Mouse (Mus musculus) cerebellum, postnatal 10 days (tissue): ENCODE results near the gene Gm7137.
A peak's percentile ranks its signal among the peaks of the same experiment; 100 is the strongest.
"Not testable (repeated sequence)": the region's sequence is repeated elsewhere in the genome, so short reads cannot be mapped to it uniquely, and the experiment has no call there.

Experiments
- DNase-seq, 2 experiments: peaks; one replicate each; pipeline ENCODE4 v3.0.0; 2021; ENCODE audit warnings: mixed read lengths in 2 of 2

Gm7137 gene

DNA sequence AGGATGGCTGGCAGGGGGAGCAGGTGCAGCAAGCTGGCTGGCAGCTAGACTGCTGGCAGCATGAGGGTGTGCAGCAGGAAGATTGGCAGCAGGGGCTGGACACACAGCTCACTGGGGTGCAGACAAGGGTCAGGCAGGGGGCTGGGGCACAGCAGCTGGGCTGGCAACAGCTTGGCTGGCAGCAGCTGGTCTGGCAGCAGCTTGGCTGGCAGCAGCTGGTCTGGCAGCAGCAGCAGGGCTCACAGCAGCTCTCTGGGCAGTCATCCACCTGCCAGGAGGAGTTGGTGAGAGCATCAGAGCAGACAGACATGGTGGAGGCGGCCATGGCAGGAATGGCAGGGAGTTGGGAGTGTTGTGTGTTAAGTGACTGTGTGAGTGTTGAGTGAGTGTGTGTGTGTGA is at the start of gene Gm7137:
TSS of gene Gm7137 (minus strand) at position 325 of the 400 bp plus-strand sequence.
- DNase-seq, result peak; percentile 26 to 31

DNA sequence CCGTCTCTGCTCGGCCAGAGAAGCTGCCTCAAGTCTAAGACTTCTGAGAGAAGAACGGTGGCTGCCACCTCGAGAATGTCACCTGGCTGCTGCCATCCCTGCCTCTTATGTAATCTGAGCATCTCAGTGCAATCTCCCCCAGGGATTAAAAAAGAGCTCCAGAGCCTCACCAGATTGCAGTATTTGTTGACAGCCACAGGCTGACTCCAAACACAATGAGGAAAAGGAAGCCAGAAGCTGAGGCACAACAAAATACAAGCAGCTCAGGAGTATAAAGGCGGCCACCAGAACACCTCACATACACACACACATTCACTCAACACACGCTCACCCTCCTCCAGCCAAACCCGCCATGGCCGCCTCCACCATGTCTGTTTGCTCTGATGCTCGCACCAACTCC is 47.6 kb upstream of the Gm7137 start, which contains the start of gene Krtap10-10:
TSS of gene Krtap10-10 (plus strand) at position 301 of the 400 bp plus-strand sequence.
- no peak for DNase-seq

DNA sequence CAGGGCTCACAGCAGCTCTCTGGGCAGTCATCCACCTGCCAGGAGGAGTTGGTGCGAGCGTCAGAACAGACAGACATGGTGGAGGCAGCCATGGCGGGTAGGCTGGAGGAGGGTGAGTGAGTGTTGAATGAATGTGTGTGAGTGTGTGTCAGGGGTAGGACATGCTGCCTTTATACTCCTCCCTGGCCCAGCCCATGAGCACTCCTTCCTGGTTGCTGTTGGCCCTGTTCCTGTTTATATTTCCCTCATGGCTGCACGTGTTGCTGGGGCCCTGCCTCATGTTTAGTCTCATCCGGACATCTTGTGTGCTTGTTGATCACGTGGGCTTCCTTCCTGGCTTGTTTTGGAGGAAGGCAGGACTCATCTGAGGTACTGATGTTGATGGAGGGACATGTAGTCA is 39.0 kb upstream of the Gm7137 start, which contains the start of gene Krtap10-4:
TSS of gene Krtap10-4 (minus strand) at position 145 of the 400 bp plus-strand sequence.
- DNase-seq, result no peak

DNA sequence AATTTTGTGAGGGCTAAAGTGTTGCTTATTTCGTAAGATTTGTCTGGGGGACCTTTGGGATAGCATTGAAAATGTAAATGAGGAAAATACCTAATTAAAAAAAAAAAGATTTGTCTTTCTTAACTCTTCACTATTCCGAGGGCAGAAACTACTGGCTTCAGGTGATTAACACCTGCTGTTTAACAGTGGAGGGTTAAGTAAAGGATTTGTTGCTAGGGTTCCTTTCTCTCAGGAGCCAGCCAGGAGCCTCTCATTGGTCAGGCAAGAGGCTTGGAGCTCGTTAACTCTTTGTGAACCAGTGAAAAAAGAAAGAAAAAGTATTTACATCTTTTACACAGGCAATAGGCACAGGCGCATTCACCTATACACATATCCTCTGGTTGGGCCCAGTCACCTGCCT is 31.2 kb upstream of the Gm7137 start:
- no peak for DNase-seq

DNA sequence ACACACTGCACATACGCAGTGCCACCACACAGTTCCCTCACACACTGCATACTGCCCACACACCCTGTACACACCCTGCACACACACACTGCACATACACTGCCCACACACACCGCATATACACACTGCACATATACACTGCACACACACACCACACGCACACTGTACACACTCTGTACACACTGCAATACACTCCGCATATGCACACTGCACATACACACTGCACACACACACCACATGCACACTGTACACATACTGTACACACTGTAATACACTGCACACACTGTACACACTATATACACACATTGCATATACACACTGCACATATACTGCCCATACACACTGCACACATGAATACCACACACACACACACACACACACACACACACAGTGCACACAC is 30.5 kb upstream of the Gm7137 start:
- DNase-seq, result no peak

DNA sequence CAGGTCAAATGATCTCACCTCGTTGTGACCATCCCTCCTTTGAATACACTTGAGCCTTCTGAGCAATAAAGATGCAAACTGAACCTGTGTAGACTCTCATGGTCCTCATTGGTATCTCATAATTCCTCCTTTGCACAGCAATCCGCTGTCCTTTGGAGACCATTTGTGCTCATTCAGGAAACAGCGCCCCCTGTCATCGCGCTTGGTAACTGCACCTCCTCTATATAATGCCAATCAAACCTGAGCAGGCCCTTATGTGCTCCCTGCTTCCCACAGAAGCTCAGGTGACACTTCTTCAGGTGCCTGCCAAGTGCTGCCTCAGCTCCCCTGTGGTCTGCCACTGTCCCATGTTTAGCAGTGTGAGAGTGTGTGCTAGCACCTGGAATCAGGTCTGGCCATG is 27.5 kb upstream of the Gm7137 start:
- peak in 1 of 2 experiments; percentile 26 for DNase-seq

DNA sequence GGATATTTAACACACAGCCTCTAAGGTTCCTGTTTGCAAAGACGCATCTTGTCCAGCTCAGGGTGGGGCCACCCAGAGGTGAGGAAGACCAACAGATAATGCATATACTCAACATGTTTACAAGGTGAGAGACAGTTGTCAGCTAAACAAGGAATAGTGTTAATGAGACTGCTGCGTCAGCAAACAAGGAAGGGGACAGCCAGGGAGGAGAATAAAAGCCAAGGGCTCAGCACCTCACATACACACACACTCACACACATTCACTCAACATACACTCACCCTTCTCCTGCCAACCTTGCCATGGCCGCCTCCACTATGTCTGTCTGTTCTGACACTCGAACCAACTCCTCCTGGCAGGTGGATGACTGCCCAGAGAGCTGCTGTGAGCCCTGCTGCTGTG is 26.4 kb upstream of the Gm7137 start, which contains the start of gene Gm2696:
TSS of gene Gm2696 (plus strand) at position 301 of the 400 bp plus-strand sequence.
- DNase-seq, result no peak

DNA sequence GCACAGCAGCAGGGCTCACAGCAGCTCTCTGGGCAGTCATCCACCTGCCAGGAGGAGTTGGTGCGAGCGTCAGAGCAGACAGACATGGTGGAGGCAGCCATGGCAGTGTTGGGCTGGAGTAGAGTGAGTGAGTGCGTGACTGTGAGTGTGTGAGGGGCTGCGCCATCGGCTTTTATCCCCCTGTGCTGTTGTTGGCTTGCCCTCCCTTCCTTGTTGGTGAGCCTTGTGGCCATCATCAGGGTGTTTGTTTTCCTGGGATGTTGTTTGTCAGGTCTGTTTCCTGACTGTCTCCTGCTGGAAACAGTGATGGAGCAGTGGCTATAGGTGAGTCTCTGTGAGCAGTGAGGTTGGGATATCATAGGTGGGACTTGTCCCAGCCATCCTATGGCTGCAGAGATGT is 23.7 kb upstream of the Gm7137 start, which contains the start of gene Gm9507:
TSS of gene Gm9507 (minus strand) at position 101 of the 400 bp plus-strand sequence.
- no peak for DNase-seq

DNA sequence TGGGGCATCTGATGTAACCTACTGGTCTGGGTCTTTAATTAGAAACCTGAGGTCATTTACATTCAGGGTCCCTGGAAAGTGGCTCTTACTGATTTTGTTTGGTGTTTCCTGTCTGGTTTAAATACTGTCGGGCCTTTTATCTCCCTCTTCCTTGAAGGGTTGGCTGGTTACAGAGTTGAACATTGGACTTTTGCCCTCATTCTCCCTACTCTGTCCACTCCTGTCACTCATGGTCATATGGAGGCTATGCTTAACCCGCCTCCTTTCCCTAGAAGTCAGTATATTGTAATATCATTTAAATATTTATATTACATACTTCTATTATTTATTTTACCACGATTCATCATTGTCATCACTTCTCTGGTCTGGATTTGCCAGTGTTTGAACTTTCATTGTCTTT is 16.1 kb upstream of the Gm7137 start:
- no peak for DNase-seq

DNA sequence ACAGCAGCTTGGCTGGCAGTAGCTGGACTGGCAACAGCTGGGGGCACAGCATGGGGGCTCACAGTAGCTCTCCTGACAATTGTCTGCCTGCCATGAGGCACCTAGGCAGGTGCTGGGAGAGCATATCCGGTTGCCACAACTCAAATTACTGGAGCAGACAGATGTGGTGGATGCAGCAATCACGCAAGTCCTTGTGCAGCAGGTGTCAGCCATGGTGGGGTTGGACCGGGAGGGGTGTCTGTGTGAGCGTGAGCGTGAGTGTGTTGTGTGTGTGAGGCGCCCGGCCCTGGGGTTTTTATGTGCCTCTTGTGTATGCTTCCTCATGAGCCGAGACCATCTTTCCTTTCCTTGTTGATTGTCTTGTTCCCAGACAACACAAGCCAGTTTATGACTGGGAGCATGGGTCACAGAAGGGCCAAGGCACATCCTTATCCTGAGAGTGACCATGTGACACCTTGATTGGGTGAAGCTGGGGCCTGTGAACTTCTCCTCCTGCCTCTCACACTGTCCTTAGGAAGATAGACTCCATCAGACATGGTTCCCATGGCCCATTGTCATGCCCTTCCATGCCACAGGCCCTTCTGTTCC is 11.0 kb upstream of the Gm7137 start, which contains the start of gene Gm19668:
TSS of gene Gm19668 (minus strand) at position 213 of the 588 bp plus-strand sequence.
- DNase-seq, result no peak

DNA sequence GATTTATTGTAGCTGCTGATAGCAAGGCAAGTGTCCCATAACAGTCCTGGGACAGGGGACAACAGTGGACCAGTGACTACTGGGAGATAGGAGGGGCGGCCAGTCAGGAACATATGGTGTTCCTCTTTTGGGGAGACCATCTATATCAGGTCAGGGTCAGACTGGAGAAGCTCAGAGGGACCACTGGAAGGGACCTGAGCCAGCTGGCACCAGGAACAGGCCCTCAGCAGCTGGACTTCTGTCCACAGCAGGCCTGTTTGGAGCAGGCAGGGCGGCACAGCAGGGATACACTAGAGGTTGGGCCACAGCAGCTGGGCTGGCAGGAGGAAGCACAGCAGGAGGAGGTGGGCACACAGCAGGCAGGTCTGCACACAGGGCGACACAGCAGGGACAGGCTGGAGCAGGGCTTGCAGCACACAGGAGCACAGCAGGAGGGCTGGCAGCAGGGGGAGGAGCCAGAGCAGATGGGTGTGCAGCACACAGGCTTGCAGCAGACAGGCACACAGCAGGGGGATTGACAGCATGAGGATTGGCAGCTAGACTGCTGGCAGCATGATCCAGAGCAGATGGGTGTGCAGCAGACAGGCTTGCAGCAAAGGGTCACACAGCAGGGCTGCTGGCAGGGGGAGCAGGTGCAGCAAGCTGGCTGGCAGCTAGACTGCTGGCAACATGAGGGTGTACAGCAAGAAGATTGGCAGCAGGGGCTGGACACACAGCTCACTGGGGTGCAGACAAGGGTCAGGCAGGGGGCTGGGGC is 10.3 kb upstream of the Gm7137 start:
- peak; percentile 53 to 61 for DNase-seq

DNA sequence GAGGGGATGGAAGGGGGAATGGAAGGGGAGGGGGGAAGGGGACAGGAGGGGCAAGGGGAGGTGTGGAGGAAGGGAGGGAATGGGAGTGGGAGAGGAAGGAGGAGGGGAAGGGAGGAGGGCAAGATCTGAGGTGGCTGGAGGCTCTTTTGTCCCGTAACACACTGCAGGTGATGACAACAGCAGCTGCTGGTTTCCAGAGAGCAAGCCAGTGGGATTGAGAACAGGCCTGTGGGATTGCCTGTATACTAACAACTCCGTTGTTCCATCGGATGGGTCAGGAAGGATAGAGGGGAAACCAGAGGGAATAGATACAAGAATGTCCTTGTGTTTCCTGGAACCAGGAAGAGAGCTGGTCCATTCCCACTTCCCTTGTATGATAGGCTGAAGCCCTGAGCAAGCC is 9.7 kb upstream of the Gm7137 start:
- no peak for DNase-seq

DNA sequence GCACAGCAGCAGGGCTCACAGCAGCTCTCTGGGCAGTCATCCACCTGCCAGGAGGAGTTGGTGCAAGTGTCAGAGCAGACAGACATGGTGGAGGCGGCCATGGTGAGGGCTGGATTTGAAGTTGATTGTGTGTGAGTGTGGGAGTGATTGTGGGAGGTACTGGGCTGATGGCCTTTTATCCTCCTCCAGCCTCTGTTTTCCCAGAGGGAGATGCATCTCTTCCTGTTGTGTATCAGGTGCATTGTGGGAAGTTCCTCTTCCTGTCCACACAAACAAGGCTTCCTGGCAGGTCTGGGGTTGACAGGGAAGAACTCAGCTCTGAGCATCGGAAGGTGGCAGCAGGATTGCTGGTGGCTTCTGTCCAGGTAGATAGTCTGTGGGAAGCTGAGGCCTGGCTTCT is 7.0 kb upstream of the Gm7137 start, which contains the start of gene Gm9639:
TSS of gene Gm9639 (minus strand) at position 101 of the 400 bp plus-strand sequence.
- no peak for DNase-seq

DNA sequence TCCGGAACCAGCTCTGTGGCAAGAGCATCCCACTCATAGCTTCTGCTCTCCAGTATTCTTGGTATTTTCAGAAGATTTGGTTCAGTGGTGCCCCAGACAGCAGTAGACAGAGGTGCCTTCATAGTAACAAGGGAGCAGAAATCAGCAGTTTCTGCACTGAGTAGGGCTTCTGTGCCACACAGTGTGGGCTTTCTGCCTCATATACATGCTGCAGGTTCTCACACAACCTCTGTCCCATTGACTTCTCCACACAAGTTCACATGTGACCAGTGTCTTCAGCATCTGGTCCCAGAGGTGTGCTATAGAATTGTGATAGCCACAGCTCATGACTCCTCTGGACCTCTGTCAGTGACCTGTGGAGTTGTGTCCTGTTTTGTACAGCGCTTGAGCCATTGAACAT is 621 bp upstream of the Gm7137 start:
- no peak for DNase-seq

DNA sequence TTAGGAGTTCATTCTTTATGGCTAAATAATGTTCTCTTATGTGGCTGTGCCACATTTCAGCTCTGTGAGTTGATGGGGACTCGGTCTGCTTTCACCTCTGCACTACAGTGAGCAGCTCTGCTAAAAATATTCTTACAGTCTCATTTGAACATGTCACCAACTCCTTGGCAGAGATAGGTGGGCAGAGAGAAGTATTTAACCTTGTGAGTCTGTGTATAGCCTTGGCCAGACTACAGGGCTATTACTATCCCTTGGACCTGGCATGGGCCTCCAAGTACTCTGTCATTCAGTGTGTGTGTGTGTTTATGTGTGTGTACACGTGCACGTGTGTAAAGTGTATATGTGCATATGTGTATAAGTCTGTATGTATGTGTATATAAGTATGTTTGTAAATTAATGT is 4.6 kb downstream of the Gm7137 start:
- not testable (repeated sequence) for DNase-seq

DNA sequence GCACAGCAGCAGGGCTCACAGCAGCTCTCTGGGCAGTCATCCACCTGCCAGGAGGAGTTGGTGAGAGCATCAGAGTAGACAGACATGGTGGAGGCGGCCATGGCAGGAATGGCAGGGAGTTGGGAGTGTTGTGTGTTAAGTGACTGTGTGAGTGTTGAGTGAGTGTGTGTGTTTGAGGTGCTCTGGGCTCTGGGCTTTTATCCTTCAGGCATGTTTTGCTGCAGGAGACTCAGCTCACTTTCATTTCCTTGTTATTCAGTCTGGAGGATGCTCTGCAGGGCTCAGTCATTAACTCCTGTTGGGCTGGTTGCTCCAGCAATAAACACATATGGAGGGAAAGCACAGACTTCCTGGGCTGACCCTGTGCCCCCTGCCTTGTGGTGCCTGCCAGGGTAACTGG is 5.6 kb downstream of the Gm7137 start, which contains the start of gene Gm3250:
TSS of gene Gm3250 (minus strand) at position 101 of the 400 bp plus-strand sequence.
- DNase-seq, result not testable (repeated sequence)

DNA sequence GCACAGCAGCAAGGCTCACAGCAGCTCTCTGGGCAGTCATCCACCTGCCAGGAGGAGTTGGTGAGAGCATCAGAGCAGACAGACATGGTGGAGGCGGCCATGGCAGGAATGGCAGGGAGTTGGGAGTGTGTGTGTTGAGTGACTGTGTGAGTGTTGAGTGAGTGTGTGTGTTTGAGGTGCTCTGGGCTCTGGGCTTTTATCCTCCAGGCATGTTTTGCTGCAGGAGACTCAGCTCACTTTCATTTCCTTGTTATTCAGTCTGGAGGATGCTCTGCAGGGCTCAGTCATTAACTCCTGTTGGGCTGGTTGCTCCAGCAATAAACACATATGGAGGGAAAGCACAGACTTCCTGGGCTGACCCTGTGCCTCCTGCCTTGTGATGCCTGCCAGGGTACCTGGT is 11.2 kb downstream of the Gm7137 start, which contains the start of gene Gm7138:
TSS of gene Gm7138 (minus strand) at position 101 of the 400 bp plus-strand sequence.
- not testable (repeated sequence) for DNase-seq

DNA sequence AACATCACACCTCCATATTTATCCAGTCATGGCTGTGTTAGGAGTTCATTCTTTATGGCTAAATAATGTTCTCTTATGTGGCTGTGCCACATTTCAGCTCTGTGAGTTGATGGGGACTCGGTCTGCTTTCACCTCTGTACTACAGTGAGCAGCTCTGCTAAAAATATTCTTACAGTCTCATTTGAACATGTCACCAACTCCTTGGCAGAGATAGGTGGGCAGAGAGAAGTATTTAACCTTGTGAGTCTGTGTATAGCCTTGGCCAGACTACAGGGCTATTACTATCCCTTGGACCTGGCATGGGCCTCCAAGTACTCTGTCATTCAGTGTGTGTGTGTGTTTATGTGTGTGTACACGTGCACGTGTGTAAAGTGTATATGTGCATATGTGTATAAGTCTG is 15.9 kb downstream of the Gm7137 start:
- not testable (repeated sequence) for DNase-seq

DNA sequence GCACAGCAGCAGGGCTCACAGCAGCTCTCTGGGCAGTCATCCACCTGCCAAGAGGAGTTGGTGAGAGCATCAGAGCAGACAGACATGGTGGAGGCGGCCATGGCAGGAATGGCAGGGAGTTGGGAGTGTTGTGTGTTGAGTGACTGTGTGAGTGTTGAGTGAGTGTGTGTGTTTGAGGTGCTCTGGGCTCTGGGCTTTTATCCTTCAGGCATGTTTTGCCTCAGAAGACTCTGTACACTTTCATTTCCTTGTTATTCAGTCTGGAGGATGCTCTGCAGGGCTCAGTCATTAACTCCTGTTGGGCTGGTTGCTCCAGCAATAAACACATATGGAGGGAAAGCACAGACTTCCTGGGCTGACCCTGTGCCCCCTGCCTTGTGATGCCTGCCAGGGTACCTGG is 16.8 kb downstream of the Gm7137 start, which contains the start of gene Gm3238:
TSS of gene Gm3238 (minus strand) at position 101 of the 400 bp plus-strand sequence.
- not testable (repeated sequence) for DNase-seq

DNA sequence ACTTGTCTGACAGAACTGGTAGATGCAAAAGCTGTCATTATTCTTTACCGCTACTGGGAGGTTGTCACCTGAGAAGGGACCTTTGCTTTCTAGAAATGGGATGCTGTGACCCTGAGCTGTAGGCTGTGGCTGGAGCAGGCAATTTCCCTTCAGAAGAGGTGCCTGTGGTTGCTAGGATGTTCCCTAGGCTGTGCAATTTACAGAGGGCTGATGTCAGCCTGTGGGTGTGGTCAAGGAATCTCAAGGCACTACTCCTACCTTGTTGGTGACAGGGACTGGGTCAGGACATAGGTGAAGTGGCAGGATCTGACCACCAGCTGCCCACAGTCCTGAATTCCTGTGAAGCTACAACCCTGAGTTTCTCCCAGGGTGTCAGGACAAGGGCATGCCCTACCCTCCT is 18.3 kb downstream of the Gm7137 start:
- no peak for DNase-seq

DNA sequence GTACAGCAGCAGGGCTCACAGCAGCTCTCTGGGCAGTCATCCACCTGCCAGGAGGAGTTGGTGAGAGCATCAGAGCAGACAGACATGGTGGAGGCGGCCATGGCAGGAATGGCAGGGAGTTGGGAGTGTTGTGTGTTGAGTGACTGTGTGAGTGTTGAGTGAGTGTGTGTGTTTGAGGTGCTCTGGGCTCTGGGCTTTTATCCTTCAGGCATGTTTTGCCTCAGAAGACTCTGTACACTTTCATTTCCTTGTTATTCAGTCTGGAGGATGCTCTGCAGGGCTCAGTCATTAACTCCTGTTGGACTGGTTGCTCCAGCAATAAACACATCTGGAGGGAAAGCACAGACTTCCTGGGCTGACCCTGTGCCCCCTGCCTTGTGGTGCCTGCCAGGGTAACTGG is 28.4 kb downstream of the Gm7137 start, which contains the start of gene Gm3233:
TSS of gene Gm3233 (minus strand) at position 101 of the 400 bp plus-strand sequence.
- DNase-seq, result not testable (repeated sequence)

DNA sequence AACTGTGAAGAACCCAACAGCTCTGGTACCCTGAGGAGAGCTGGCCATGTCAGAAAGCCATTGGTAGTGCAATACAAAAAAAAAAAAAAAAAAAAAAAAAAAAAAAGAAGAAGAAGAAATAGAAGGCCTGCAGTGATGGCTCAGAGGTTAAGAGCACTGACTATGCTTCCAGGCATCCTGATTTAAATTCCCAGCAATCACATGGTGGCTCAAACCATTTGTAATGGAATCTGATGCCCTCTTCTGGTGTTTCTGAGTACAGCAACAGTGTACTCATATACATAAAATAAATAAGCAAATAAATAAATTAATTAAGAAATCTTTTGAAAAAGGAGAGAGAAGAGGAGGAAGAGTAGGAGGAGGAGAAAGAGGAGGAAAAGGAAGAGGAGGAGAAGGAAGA is 34.6 kb downstream of the Gm7137 start:
- DNase-seq, result no peak

DNA sequence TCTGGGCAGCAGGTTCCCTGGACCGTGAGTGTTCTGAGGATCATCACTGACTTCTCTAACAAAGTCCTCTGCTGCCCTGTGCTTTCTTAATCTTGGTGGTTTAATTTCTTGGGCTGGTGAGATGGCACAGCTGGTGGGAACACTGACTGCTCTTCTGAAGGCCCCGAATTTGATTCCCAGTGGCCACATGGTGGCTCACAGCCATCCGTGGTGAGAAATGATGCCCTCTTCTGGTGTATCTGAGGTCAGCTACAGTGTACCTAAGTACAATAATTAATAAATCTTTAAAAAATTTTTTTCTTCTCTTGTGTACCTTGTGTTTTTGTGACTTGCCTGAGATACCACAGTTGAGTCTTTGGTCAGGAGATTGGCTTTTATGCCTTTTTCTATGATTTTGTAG is 35.7 kb downstream of the Gm7137 start:
- not testable (repeated sequence) for DNase-seq
